ENCODE assay signal across 24 mouse cellular contexts in the genomic region with DNA sequence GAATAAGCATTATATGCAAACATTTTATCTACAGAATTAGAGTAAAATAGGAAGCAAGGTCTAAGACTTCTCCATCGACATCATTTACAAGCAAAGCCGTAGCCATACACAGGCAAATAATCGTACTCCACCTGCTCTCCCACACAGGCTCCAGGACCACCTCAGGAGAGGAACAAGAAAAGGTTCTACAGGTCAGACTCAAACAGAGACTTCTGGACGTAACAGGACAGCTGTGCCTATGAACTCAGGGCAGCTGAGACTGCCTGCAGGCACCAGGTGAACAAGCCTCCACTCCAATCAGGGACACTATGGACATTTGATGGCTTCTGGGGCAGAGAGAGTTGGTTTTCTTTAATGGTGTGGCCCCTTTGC.
A peak's percentile ranks its signal among the peaks of the same experiment; 100 is the strongest.
DNase-seq lines count a peak whose midpoint lies in the region; ATAC-seq and TF ChIP-seq lines count a peak whose summit lies in the region.
"Had no signal": no experiment of that assay in that cellular context is flagged by ENCODE, and none has a peak within 500 bp of the region (broad histone marks: within the 10 kb centered on the region; RNA-seq: fewer than 3 reads in every experiment).

No protein-coding gene starts in this region.

- DNase-seq in layer of hippocampus, adult 2 months (ENCODE audit: low spot score in 2 of 2): no peak
- no peak for DNase-seq in layer of hippocampus, adult 11-12 months (ENCODE audit: low spot score)
- no peak for DNase-seq in liver, adult 2 months (ENCODE audit: extremely low read depth, low read depth, low spot score)
- no peak for DNase-seq in liver
- no peak for DNase-seq in liver, postnatal 0 days
- DNase-seq in right cerebral cortex, postnatal 14 days: no peak
- DNase-seq: adrenal gland, adult 2 months; adrenal gland, postnatal 10 days; adrenal gland, postnatal 25 days; cerebellum, adult 11 months; cerebellum, adult 18-20 months; cerebellum, adult 8-10 months; cerebellum, adult 9-11 months; cerebellum, postnatal 14 days; cerebellum, postnatal 36 days; embryo, embryonic 11 days had no signal

- no peaks in the 10 kb centered on the region for H3K9me3 ChIP-seq in liver, embryonic 12.5 days (replicated peaks)
- no peaks in the 10 kb centered on the region for H3K9me3 ChIP-seq in liver, embryonic 16.5 days (replicated peaks; ENCODE audit: control insufficient read depth, low read length)
- H3K9me3 ChIP-seq in liver, postnatal 0 days (ENCODE audit: low read length): no peaks in the 10 kb centered on the region
- H3K9me3 ChIP-seq: embryonic facial prominence, embryonic 13.5 days; embryonic facial prominence, embryonic 15.5 days; forebrain, embryonic 10.5 days; forebrain, embryonic 12.5 days had no signal

- no peaks in the 10 kb centered on the region for H3K79me2 ChIP-seq in liver, adult 2 months (ENCODE audit: control insufficient read depth, insufficient read depth, low read length)

- TF ChIP-seq CTCF in layer of hippocampus, adult 2 months (conservative IDR thresholded peaks at IDR 0.05): no peak
- no peak for TF ChIP-seq CTCF in liver, adult 2 months (IDR thresholded peaks at IDR 0.05; ENCODE audit: low read depth, low read length)
- TF ChIP-seq CTCF in liver, postnatal 0 days (IDR thresholded peaks at IDR 0.05; ENCODE audit: low read depth): no peak

- no peaks in the 10 kb centered on the region for H3K27me3 ChIP-seq in liver, adult 2 months (ENCODE audit: control insufficient read depth, insufficient read depth, low read length)
- no peaks in the 10 kb centered on the region for H3K27me3 ChIP-seq in liver, embryonic 12.5 days (replicated peaks)
- H3K27me3 ChIP-seq in liver, embryonic 16.5 days (ENCODE audit: control insufficient read depth, insufficient read depth, low read depth, low read length): no peaks in the 10 kb centered on the region
- H3K27me3 ChIP-seq in liver, postnatal 0 days (ENCODE audit: insufficient read depth, low read length): no peaks in the 10 kb centered on the region
- H3K27me3 ChIP-seq: embryonic facial prominence, embryonic 13.5 days; embryonic facial prominence, embryonic 15.5 days; forebrain, embryonic 12.5 days had no signal

- WGBS in liver, adult 2 months: 79% methylated on average over 4 of the region's 4 CpGs
- 83% methylated on average over 4 of the region's 4 CpGs for WGBS in liver, embryonic 12.5 days (ENCODE audit: insufficient replicate concordance)
- WGBS in liver, embryonic 16.5 days (ENCODE audit: insufficient replicate concordance): 72% methylated on average over 4 of the region's 4 CpGs
- 81% methylated on average over 4 of the region's 4 CpGs for WGBS in liver, postnatal 0 days (ENCODE audit: insufficient replicate concordance)

- no peak for TF ChIP-seq EP300 in liver, postnatal 0 days (IDR thresholded peaks at IDR 0.05; ENCODE audit: low read depth)

- no peak for ATAC-seq in liver, embryonic 12.5 days
- no peak for ATAC-seq in liver, embryonic 16.5 days (ENCODE audit: low read depth)
- no peak for ATAC-seq in liver, postnatal 0 days
- ATAC-seq: forebrain, embryonic 14.5 days had no signal

- no peak overlapping the region for H3K9ac ChIP-seq in liver, adult 2 months (ENCODE audit: low read depth, low read length)
- no peak overlapping the region for H3K9ac ChIP-seq in liver, embryonic 12.5 days
- no peak overlapping the region for H3K9ac ChIP-seq in liver, embryonic 16.5 days (ENCODE audit: low read depth, low read length)
- no peak overlapping the region for H3K9ac ChIP-seq in liver, postnatal 0 days (replicated peaks)
- H3K9ac ChIP-seq: embryonic facial prominence, embryonic 13.5 days; embryonic facial prominence, embryonic 15.5 days; forebrain, embryonic 12.5 days had no signal

- H3K27ac ChIP-seq in layer of hippocampus, adult 2 months: peak overlapping the region; percentile 62; the same call in 1 of the 2 replicates
- H3K27ac ChIP-seq in liver, adult 2 months (replicated peaks; ENCODE audit: insufficient read depth, low read depth, low read length): peak overlapping the region; percentile 90
- H3K27ac ChIP-seq in liver, embryonic 12.5 days: no peak overlapping the region
- peak overlapping the region; percentile 60 for H3K27ac ChIP-seq in liver, embryonic 16.5 days (ENCODE audit: low read length)
- H3K27ac ChIP-seq in liver, postnatal 0 days (ENCODE audit: low read depth): peak overlapping the region; percentile 70
- H3K27ac ChIP-seq: embryonic facial prominence, embryonic 13.5 days; embryonic facial prominence, embryonic 15.5 days; forebrain, embryonic 10.5 days; forebrain, embryonic 12.5 days had no signal

- H3K36me3 ChIP-seq in liver, adult 2 months (ENCODE audit: control insufficient read depth, insufficient read depth, low read length): no peaks in the 10 kb centered on the region
- H3K36me3 ChIP-seq in liver, embryonic 12.5 days: peaks cover 28% of the 10 kb centered on the region
- peaks cover 3% of the 10 kb centered on the region; the same call in 1 of the 2 replicates for H3K36me3 ChIP-seq in liver, embryonic 16.5 days (ENCODE audit: control insufficient read depth, insufficient read depth)
- no peaks in the 10 kb centered on the region; the same call in 1 of the 2 replicates for H3K36me3 ChIP-seq in liver, postnatal 0 days (replicated peaks; ENCODE audit: insufficient read depth, low read length)

- H3K4me3 ChIP-seq in layer of hippocampus, adult 2 months: no peak overlapping the region
- H3K4me3 ChIP-seq in liver, adult 2 months (ENCODE audit: insufficient read depth, low read depth, low read length): no peak overlapping the region
- no peak overlapping the region for H3K4me3 ChIP-seq in liver, embryonic 12.5 days
- no peak overlapping the region for H3K4me3 ChIP-seq in liver, embryonic 16.5 days (ENCODE audit: low read depth, low read length)
- no peak overlapping the region for H3K4me3 ChIP-seq in liver, postnatal 0 days (ENCODE audit: low read depth, low read length)
- H3K4me3 ChIP-seq: embryonic facial prominence, embryonic 13.5 days; embryonic facial prominence, embryonic 15.5 days; erythroblast, embryonic 14.5 days; forebrain, embryonic 10.5 days; forebrain, embryonic 12.5 days had no signal

- H3K4me1 ChIP-seq in liver, adult 2 months (ENCODE audit: control insufficient read depth, insufficient read depth, low read length): peaks cover 10% of the 10 kb centered on the region
- no peaks in the 10 kb centered on the region for H3K4me1 ChIP-seq in liver, embryonic 12.5 days
- H3K4me1 ChIP-seq in liver, embryonic 16.5 days (ENCODE audit: control insufficient read depth, low read depth, low read length): 0 out of 2 replicates have a peak, but pooled peaks cover 3% of the 10 kb centered on the region
- H3K4me1 ChIP-seq in liver, postnatal 0 days (ENCODE audit: insufficient read depth): peaks cover 3% of the 10 kb centered on the region; the same call in 1 of the 2 replicates
- H3K4me1 ChIP-seq: embryonic facial prominence, embryonic 13.5 days; embryonic facial prominence, embryonic 15.5 days; forebrain, embryonic 10.5 days; forebrain, embryonic 12.5 days had no signal

- TF ChIP-seq POLR2A in liver, adult 2 months (IDR thresholded peaks at IDR 0.05; ENCODE audit: extremely low read depth, insufficient read depth, low read length): no peak

- H3K4me2 ChIP-seq in liver, embryonic 12.5 days: no peak overlapping the region
- H3K4me2 ChIP-seq in liver, embryonic 16.5 days (ENCODE audit: low read depth, low read length): no peak overlapping the region
- H3K4me2 ChIP-seq in liver, postnatal 0 days (ENCODE audit: low read depth, low read length): no peak overlapping the region
- H3K4me2 ChIP-seq: embryonic facial prominence, embryonic 13.5 days; embryonic facial prominence, embryonic 15.5 days; forebrain, embryonic 12.5 days had no signal
